Mouse (Mus musculus) embryo, embryonic 10.5 days (tissue): ENCODE results near the gene Eif4a2.
A peak's percentile ranks its signal among the peaks of the same experiment; 100 is the strongest.
"Not testable (repeated sequence)": the region's sequence is repeated elsewhere in the genome, so short reads cannot be mapped to it uniquely, and the experiment has no call there.

Experiments used
- DNase-seq: peaks from one replicate; pipeline ENCODE4 v3.0.0-alpha.2; 2015; ENCODE audit warnings: low spot score

Eif4a2 gene

DNA sequence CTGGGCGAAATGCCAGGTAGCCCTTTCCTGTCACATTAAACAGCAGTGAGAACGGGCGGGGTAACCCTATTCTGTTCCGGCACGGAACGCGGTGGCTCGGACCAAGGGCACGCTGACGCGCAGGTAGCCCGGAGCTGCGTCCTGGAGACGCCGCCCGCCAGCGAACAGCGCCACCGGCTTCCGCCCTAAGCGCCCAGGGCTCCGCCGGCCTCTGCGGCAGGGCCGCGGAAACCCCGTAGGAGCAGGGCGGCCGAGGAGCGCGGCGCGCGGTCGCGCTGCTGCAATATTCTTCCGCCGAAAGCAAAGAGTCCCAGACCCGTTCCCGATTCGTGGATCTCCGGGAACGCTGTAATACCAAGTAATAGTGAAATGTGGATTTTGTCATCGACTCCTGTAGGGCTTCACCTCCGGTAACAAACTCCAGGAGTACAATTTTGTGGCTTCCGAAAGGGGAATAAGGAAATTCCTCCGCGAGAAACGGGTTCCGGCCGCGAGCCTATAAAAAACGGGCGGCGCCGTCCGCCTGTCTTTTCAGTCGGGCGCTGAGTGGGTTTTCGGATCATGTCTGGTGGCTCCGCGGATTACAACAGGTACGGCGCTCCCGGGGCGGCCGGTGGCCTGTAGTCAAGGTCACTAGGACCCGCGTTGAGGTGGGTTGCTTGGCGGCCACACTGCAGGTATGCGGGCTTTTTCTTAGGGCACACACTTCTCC lies at the start of gene Eif4a2:
Eif4a2 (plus strand) TSS at position 214 of the 712 bp plus-strand sequence.
- DNase-seq, result peak; percentile 91

DNA sequence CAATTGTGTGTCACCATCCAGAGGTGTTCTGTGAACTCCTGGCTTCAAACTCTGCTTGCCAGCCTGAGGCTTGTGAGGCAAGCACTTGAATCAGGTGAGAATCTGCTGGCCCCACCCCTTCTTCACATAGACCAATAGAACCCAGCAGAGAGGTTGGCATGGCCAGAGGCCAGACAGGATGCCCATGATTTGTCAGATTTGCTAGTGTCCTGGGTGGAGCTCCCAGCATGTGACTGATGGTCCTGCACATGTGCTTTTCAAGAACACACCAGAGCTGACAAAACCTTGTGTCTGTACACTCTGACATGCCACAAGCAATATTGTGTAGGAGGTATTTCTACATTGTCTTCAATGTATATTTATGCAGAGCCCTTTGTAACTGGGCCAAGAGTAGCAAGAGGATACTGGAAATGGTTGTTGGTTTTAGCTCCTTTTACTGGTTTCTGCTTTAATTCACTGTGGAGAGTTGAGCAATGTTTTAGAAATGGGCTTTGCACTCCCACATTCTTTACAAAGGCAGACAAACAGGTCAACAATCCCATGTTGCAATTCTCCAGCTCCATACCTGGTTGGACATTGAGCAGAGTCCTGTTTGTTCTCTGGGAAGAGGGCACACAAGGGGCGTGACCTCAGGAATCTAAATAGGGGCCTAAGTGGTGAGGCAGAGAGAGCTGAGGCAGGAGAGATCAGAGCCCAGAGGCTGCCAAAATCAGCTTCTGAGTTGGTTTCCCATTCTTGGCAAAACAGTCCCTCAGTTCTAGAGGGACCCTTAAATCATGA lies 49.4 kb upstream of the Eif4a2 start, which contains the start of gene Kng1:
Kng1 (plus strand) TSS at position 198 of the 780 bp plus-strand sequence.
- DNase-seq, result not testable (repeated sequence)

DNA sequence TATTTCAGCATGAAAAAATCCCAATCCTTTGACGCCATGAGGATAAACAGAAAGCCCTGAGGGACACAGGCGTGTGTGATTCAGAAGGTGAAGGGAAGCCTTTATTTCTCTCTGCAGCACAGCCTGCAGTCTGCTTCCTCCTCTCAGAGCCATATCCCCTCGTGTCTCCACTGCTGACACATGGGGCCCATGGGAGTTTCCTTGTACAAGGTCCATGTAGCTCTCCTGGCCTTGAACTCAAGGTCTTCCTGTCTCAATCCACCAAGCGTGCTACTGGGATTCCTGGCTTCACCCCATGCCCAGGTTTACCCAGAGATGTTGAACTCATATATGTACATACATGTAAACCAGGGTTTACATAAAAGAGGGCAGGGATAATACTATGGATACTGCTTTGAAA lies 47.6 kb upstream of the Eif4a2 start:
- not testable (repeated sequence) for DNase-seq

DNA sequence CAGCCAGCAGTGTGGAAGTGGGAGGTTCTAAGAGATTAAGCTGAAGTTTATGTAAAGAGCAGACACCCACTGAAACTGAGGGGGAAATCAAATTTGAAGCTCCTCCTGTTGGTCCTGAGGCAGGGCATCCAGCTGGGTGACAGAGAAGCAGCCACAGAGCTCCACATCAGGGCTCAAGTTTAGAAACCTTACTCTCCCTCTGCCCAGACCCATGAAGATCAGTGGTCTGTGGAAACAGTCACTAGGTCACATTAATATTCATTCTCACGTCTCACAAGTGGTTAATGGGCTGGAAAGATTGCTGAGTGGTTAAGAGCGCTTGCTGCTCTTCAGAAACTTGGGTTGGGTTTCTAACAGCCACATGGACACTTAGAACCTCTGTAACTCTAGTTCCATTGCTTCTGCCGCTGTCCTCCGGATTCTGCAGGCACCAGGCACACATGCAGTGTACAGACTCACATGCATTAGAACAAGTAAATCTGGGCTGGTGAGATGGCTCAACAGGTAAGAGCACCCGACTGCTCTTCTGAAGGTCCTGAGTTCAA lies 46.4 kb upstream of the Eif4a2 start:
- DNase-seq, result not testable (repeated sequence)

DNA sequence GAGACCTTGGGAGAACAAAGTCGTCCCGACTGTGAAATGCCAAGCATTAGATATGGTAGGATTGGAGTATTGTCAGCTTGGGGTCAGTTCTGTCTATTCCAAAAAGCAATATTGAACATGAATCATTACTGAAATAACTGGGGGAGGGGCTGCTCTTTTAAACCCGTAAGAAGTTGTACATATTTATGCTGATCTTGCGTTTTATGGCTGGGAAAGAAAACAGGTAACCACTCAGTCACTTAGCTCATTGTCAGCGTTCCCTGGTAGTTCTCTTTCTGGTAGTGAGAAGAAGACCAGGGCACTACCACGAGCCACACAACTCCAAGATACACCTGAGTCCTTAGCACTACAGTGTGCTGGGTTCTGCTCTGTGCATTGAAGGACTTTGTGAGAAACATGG lies 29.7 kb upstream of the Eif4a2 start:
- DNase-seq, result not testable (repeated sequence)

DNA sequence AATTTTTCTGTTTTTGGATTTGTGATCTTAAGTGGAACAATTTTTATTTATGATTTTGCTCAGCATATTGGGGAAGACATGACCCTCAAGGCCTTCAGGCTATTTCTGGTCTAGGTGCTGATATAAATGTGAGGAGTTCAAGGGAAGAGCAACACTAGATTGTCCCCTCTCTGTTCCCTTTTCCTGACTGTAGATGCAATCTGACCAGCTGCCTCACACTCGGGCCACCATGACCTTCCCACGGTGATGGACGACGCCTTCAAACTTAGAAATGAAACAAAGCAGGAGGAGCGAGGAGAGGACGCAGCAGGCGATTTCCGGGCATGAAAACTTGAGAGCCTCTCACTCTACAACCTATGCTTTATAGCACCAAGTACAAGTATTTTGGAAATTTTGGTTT lies 20.1 kb upstream of the Eif4a2 start:
- not testable (repeated sequence) for DNase-seq

DNA sequence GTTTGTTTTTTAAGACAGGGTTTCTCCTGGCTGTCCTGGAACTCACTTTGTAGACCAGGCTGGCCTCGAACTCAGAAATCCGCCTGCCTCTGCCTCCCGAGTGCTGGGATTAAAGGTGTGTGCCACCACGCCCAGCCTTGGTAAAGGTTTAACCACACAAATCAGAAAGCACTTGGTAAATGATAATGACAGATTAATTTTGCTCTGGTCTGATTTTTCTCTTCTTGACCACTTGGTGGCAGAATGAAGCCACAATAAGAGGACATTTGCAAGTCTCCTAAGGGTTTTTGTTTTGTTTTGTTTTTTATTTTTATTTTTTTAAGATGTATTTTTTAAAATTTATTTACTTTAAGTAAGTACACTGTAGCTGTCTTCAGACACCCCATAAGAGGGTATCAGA lies 19.5 kb upstream of the Eif4a2 start:
- DNase-seq, result peak; percentile 47

DNA sequence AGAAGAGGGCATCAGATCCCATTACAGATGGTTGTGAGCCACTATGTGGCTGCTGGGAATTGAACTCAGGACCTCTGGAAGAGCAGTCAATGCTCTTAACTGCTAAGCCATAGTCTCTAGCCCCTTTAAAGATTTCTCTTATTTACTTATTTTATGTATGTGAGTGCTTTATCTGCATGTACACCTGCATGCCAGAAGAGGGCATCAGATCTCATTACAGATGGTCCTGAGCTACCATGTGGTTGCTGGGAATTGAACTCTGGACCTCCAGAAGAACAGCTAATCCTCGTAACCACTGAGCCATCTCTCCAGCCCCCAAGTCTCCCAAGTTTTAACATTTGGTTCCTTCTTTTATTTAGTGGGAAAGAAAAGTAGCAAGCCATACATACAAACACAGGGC lies 18.8 kb upstream of the Eif4a2 start:
- not testable (repeated sequence) for DNase-seq

DNA sequence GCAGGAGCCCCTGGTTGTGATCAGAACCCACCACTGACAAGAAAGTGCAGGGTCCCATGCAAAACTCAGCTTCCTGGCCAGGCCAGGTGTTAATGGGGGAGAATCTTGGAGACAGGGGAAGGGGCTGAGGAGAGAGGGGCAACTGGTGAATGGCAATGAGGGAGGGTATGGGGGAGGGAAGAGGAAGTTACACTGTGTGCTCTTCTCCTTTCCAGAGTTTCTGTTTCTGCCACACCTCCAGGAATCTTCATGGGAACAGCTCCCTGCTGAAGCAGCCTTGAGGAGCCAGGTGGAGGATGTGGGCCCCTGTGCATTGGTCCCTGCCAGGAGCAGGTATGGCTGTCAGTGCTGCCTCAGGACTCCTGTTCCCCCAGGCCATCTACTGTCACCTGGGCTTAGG lies 15.9 kb upstream of the Eif4a2 start:
- not testable (repeated sequence) for DNase-seq

DNA sequence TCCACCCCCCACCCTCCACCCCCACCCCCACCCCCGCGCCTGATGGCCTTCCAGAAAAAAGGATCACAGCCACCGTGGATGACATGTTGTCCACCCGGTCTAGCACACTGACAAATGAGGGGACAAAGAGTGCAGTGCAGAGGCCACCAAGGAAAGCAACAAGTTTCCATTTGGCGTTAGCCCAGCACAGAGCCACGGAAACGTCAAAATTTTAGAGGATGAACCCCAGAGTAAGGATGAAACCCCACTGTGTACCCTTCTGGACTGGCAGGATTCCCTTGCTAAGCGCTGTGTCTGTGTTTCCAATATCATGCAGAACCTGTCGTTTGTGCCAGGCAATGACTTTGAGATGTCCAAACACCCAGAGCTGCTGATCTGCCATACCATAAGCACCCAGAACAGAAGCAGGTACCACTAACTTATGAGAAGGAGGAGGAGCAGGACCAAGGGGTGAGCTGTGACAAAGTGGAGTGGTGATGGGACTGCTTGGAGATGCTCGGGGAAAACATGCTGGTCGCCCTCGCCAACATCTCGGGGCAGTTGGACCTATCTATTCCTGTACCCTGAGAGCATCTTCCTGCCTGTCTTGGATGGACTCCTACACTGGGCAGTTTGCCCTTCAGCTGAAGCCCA lies 13.8 kb upstream of the Eif4a2 start:
- no peak for DNase-seq

DNA sequence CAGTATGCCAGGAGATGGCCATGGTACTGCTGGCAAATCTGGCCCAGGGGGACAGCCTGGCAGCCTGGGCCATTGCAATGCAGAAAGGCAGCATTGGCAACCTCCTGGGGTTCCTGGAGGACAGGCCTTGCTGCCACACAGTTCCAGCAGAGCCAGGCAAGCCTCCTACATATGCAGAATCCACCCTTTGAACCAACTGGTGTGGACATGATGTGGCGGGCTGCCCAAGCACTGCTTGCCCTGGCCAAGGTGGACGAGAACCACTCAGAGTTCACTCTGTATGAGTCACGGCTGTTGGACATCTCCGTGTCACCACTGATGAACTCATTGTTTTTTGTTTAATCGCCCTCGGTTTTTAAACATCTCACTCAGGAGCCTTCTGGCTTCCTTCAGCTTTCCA lies 13.1 kb upstream of the Eif4a2 start:
- DNase-seq, result no peak

DNA sequence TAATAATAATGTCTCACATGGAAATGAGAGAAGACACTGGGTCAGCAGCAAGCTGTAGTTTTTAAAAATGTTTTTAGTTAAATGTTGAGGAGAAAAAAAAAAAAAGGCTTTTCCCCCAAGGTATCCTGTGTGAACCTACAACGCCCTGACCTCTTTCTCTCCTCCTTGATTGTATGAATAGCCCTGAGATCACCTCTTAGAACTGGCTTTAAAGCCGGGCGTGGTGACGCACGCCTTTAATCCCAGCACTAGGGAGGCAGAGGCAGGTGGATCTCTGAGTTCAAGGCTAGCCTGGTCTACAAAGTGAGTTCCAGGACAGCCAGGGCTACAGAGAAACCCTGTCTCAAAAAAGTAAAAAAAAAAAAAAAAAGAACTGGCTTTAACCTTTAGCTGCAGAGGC lies 11.7 kb upstream of the Eif4a2 start:
- not testable (repeated sequence) for DNase-seq

DNA sequence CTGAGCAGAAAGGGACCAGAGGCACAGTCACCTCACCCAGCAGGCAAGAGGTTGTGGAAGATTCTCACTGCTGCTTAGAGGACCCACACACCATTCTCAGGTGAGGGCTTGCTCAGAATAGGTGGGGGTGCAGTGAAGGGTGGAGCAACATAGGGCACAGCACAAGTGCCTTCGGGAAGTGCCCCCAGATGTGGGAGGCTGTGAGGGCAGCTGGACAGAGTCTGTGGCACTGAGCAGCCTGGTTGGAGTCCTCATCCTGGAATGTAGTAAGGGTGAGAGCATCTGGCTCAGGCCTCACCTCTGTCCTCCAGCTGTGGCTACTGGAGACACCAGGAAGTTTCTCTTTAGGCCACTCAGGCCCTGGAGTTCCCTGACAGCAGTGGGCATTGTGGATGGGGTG lies 10.4 kb upstream of the Eif4a2 start:
- not testable (repeated sequence) for DNase-seq

DNA sequence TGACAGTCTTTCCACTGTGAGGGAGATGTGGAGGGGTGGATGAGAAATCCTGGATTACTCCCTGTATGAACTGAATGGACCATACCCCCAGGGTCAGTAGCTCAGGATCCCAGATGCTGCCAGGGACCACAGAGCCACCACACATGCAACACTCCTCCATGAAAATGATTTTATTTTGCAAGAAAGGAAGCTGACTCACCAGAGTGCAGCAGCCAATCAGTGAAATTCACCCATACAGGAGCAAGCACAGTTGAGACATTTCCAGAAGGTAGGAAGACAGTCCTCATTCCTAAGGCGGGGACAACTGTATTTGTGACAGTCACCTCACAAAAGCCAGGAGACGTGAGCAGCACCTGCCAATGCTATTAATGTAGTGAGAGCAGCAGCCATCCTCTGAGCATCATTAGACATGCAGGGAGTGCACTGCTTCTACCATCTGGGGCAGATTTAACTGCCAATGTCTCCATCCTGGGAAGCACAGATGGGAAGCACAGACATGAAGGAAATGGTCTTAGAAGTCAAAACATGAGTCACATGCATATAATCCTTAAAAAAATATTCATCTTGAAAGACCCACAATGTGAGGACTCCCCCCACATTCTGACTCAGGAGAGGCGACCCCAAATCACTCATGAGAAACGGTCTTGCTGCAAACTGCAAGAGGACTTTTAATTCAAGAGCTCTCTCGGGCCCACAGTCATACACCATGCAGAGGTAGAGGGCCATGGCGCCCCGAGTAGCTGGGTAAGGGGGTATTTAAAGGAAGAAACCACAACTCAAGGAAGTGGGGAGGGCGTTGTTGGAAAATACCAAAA lies 9.7 kb upstream of the Eif4a2 start:
- not testable (repeated sequence) for DNase-seq

DNA sequence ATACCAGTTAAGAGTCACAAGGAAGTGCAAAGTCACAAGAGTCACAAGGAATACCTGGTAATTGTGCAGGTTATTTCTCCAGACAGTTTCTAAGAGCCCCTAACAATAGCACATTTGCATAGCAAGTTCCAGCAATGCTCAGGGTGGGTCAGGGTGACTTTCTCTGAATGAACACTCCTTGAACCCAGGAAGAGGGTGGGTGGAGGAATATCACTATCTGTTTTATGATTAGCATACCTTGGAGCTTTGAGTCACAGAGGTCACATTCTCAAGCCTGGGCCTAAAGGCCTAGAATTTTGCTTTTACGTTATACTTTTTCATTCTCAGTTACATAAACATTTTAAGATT lies 9.2 kb upstream of the Eif4a2 start:
- DNase-seq, result not testable (repeated sequence)

DNA sequence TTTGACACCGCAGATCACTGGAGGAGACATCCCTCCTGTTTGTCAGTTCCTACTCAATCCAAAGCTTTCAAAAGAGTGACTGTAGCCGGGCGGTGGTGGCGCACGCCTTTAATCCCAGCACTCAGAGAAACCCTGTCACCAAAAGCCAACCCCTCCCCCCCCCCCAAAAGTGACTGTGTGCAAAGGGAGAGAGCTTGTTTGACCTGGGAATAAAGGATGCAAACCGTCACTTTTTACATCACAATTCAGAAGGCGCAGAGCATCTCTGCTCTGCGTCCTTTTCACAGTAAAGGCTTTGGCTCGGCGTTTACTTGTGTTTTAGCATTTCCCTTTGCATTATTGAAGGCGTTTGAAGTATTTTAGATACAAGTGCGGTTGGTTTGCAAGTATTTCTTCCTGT lies 7.6 kb upstream of the Eif4a2 start:
- no peak for DNase-seq

DNA sequence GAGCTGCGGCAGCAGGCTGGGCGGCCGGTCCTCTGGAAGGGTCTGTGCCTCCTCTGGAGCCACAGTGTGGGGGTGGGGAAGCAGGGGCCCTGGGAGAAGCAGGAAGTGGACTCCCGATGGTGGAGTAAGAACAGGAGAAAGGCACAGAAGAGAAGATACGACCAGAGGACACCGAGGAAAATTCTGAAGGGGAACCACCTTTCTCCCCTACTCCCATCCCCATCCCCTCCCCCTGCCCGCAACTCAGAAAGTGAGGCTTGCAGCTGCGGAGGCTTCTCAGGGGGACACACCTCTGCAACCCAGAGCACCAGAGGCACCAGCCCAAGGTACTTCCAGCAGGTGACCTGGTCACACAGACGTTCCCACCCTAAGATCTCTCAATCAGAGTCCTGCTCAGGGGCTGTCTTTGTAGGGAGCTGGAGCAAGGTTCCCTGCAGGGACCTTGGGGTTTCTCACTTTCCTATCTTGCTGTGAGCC lies 7.1 kb upstream of the Eif4a2 start:
- peak; percentile 69 for DNase-seq

DNA sequence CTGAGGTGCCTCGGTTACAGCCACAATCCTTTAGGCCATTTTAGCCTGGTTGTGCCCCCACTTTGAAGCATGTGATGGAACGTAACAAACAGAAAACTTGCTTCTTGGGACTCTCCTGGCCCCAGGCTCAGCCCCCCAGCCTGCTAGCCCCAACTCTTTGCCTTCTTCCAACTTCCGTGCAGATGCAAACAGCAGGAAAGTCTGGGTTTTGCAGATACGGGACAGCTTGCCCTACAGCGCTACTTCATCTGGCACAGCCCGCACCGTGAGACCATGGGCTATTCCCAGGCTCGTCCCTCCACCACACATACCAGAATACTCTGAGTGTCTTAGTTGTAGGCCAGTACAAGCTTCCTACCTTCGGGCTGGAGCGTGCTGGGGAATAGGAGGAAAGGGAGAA lies 6.6 kb upstream of the Eif4a2 start:
- DNase-seq, result peak; percentile 46

DNA sequence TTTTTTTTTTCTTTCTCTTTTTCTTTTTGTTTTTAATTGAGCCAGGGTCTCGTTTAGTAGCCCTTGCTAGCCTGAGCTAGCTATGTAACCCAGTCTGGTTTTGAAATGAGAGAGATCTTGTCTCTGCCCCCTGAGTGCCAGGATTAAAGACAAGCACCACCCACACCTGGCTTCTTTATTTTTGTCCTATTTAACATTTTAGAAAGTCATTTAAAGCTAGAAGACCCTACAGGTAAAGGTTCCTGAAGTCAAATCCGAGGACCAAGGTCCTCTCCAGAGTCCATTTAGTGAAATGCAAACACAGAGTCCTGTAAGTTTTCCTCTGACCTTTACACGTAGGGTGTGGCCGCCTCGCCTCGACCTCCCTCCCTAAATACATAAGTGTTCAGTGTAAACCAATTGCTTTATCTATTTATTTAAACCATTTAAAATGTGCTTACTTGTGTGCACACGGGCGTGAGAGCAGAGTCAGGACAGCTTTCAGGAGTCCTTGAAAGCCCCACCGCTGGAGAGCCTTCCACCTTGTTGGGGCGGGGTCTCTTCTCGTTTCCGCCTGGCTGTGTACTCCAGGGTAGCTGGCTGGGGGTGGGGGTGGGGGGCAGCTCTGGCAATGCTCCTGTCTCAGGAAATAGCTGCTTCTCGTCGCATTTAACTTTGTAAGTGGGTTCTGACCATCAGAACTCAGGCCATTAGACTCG lies 4.8 kb upstream of the Eif4a2 start:
- DNase-seq, result no peak

DNA sequence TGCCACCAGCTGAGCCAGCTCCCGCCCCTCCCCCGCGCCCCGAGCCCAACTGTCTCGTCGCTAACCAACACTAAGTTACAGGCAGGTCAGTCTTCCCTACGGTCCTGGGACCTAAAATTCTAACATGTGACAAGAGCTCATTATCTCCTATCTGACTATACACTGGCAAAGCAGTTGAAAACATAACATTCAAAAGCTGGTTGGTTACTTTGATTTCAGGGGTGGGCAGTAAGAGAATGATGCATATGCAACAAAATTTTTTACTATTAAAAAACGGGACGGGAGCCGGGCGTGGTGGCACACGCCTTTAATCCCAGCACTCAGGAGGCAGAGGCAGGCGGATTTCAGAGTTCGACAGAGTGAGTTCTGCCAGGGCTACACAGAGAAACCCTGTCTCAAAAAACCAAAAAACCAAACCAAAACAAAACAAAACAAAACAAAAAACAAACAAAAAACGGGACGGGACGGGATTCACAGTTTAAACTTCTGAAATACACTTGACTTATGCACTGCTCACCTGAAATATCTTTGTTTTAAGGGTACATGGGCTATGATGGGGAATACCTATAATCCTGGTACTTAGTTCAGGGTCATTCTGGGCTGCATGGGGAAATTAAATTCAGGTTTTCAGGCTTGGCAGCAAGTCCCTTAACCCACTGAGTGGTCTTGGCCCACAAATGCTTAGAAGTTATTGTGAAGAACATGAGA lies 4.1 kb upstream of the Eif4a2 start:
- no peak for DNase-seq
